Mouse (Mus musculus) thymus, postnatal 4 days (tissue): ENCODE results near the gene Foxn1.

ENCODE experiments used
- DNase-seq: peaks from one replicate; pipeline ENCODE4 v3.0.0; 2021

Gene Foxn1

DNA sequence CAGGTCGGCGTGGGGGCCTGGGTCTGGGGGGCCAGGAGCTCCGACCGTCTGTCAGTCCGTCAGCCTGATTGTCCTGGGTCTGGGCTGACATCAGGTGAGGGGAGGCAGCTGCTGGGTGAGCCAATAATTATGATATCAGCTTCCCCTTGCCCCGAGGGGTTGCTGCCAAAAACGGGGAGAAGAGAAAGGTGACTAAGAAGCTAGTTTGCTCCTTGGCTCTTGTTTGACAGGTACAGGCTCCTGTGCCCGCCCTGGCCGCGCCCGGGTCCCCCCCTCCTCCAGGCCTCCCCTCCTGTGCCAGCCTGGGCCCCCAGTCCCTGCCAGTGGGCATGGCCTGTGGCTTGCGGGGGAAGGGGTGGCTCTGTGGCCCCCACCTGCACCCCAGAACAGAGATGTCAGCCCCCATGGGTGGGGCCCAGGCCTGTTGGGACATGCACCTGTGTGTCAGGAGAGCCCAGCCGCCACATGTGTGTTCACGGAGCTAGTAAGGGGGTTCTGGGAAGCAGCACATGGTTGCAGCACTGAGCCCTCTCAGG lies at the start of gene Foxn1:
Gene Foxn1 (minus strand): TSS at position 51 of the 536 bp plus-strand sequence.
- DNase-seq: no peak

DNA sequence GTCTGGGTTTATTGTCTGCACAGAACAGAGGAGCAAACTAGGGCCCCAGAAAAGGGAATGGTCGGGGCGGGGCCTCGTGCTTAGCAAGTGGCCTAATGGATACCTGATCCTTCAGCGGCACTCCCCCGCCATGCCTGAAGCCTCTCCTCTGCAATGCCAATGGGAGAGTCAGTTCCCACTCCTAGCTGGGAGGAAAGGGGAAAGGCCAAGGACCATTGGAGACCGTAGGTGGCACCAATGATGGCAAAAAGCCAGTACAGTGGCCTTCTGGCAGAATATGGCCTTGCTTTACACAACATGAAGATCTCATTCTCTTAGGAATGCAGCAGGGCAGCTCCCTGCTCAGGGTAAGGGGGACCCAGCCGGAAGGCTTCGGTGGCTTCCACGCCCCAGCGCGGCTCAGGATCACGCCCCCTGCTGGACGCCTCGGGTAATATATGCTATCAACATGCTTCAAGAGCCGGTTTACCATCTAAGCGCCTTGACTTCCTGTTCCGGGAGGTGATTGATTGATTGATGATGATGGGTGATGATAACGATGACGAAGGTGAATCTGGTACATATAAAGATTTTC lies 49.5 kb upstream of the Foxn1 start:
- DNase-seq: peak; percentile 83

DNA sequence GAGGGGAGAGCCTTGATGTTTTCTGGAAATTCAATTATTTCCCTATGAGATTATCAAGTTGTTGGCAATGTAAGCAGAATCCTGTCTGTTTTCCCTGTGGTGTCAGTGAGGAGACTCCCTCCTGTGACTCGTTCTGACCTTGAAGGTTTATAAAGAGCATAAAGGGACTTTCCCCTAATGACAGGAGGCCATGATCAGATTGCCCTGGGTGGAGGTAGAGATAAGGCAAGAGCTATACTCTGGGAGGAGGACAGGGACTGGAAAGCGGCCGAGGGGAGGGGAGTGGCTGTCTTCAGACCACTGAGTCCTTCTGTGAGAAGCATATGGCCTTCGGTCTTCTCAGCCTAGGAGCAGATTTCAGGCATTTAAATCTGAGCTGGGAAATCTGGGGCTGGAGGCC lies 47.7 kb upstream of the Foxn1 start:
- DNase-seq: no peak

DNA sequence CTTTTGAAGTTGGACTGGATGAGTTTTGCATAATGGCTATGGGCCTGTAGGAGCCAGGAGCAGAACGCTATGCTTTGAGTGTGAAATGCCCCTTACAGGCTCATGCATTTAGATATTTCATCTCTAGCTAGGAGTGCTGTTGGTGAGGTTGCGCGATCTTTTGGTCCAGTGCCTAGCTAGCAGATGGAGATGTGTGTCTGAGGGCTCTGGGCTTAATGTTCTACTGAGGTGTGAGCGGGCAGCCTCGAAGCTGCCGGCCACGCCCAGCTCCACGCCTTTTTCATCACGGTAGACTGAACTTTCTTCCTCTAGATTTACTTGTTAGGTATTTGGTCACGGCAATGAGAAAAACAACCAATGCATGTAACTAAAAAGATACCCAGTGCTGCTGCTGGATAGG lies 44.8 kb upstream of the Foxn1 start:
- DNase-seq: no peak

DNA sequence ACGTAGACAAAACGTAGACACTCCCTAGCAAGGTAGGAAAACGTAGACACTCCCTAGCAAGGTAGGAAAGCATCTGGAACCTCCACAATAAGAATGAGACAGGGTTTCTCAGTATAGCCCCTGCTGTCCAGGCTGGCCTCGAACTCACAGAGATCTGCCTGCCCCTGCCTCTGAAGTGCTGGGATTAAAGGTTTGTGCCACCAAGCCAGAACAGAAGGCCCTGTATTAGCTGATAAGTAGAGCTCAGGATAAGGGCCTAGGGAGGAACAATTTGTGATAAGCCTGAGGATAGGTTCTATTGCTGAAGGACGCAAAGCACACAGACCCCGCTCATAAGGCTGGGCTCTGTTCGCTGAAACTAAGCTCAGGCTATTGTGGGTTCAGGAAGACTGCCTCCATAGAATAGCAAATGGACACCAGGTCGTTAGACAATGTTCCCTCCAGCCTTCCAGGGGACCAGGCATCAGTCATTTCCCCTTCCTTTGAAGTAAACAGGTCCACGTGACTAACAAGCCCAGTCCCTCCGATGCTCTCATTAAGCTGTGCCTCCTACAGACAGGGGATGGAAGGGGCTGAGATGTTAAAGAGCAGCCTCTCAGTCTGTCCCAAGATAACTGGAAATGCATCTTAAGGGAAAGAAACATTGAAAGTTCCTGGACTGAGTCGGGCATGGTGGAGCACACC lies 44.0 kb upstream of the Foxn1 start:
- no peak for DNase-seq

DNA sequence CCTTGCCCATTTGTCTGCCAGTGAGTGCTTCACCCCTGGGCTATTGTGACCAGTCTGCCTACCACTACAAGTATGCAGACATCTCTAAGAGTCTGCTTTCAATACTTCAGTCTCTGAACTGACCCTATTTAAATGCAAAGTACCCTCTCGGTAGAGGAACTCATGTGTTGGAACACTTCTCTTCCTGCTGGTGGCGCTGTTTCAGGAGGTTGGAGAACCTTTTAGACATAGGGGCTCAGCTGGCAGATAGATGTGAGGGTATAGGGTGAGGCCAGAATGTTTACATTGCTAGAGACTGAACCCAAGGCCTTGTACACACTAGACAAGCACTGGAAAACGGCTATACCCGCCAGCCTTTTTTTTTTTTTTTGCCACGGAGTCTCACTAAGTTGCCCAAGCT lies 42.0 kb upstream of the Foxn1 start:
- DNase-seq: no peak

DNA sequence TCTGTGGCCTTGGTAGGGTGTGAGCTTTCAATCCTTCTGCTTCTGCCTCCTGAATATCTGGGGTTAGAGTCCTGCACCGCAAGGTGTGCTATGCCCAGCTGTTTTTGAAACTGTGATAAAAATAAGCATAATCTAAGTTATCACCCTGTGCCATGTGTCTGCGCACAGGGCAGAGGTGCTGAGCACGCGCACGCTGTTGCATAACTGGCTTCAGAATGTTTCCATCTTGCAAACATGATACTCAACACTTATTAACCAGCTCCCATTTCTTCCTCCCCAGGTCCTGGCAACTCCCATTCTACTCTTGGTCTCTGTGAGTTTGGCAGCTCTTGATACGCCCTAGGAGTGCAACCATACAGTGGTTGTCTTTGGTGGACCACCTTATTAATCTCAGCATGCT lies 41.3 kb upstream of the Foxn1 start:
- no peak for DNase-seq

DNA sequence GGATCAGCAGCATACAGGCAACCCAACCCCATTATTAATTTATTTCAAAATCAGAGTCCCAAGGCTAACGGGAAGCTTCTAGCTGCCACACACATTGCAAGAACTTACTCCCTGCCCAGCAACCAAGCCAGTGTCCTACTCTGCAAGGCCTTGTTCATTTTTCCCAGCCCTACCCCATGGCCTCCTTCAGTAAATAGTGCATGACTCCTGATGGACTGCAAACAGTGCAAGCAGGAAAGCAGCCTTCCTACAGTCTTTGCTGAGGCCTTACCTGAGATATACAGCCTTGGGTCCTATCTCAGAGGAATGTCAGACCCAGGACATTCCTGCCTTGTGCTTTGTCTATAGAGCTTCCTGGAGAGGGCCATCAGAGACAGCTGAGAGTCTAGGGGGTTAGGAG lies 39.2 kb upstream of the Foxn1 start:
- no peak for DNase-seq

DNA sequence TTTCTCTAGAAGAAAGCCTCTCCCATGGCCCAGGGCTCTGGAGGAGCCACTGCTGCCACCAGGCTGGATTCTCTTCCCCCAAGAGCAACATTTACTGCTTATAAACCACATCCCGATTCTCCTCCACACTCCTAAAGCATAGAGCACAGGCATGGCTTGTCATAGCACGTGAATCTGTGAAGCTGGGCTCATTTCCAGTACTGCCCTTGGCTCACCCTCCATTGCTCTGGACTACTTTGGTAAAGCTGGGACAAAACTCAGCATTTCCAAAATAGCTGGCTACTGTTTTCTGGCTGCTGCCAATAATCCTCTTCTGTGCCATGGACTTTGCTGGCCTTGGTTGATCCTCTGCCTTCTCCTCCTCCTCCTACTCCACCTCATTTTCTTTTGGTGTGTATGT lies 38.0 kb upstream of the Foxn1 start:
- DNase-seq: no peak

DNA sequence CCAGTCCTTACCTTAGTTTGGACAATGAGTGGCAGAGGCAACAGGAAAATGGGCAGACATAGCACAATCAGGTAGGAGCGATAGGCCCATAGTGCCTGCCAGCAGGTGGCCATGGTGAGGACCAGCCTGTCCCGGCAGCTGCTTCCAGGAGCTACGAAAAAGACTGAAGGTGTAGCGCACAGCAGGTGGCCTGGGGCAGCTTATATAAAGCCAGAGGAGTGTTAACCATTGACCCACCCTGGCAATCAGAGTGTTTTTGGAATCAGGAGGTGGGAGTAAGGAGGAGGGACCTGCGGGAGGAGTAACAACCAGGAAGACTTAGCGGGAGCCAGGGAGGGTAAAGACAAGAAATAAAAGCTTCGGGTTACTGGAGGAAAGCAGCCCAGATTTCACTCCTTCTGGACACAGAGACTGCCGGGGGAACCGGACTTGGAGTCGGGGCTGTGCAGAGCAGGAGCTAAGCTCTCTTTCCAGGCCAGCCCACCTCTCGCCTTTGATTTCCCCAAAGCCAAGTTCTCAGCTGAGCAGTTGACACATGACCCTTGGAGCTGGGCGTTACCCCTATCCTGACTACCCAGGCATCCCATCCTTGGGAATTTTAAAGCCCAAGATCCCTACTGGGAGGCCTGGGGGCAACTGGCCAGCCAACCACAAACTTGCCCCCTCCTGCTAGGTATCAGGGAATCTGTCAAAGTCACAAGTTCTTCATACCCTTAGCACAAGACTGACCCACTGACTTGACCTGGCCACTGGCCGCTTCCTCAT lies 35.9 kb upstream of the Foxn1 start, which contains the start of gene Slc13a2:
Gene Slc13a2 (minus strand): TSS at position 163 of the 765 bp plus-strand sequence.
- no peak for DNase-seq

DNA sequence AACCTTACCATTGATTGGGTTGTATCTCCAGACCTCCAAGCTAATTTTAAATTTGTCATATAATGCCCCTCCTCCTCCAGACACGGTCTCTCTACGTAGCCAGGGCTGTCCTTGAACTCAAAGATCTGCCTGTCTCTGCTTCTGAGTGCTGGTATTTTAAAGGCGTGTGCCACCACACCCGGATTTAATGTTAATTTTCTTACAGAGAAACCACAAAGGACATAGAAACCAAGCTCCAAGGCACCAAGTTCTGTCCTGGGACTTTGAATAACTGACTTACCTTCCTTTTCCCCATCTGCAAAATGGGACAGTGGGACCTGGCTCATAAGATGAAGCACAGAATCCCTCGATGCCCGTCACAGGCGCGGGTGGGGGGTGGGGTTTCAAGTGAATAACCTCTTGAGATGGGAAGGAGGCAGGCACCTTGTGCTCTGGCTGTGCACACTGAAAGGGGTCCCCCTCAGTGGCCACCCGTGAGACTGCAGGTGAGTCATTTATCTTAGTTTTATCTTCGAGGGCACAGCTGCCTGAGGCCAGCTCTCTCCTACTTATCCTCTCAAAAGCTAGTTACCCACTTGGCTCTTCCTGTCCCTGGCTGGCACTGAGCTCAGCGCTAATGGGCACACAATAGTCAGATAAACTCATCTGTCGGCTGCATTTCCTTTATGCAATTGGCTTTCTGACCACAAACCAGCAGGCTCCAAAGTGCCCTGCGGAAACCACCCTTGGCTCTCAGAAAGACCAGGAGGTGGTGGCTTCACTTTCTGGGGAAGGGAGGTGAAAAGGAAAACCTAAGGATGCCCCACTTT lies 35.0 kb upstream of the Foxn1 start:
- no peak for DNase-seq

DNA sequence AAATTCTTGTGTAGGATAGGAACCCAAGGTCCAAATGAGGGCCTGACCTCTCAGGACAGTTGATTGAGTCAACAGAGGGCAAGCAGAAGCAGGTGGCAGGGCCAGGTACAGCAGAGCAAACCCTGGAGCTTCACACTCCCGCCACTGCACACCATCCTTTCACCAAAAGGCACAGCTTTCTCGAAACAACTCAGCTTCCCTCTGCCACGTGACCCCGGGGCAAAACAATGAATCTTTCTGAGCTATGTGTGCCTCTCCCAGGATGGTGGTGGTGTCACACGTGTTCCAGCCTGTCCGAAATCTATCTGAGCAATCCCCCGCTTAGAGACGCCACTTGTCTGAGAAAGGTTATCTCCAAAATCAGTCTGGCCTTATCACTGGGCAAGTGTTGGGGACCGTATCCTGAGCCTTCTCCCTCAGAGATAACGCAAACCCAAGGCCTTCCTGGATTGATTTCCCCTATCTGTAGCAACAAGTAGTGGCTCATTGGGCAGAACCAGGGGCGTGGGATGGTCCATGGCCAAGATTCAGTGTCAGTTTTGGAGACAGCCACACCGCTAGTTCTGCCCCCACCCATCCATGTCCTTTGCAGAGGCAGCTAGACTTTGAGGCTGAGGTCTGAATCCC lies 34.0 kb upstream of the Foxn1 start:
- DNase-seq: no peak

DNA sequence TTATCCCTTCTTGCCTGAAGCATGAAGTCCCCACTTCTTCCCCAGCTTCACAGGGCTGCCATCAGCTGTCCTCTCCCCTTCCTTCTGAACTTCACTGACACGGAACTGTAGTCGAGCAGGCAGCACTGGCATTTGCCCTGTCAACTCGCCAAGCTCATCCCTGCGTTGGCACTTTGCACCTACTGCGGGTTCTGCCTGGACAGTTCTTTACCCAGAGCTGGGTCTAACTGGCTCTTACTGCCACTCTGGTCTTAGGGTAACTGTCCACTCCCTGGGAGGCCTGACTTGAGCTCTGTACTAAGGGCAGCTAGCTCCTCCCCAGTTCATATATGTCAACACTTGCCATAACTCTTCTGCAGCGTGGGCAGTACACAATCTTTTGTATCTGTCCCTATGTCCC lies 30.5 kb upstream of the Foxn1 start:
- DNase-seq: no peak

DNA sequence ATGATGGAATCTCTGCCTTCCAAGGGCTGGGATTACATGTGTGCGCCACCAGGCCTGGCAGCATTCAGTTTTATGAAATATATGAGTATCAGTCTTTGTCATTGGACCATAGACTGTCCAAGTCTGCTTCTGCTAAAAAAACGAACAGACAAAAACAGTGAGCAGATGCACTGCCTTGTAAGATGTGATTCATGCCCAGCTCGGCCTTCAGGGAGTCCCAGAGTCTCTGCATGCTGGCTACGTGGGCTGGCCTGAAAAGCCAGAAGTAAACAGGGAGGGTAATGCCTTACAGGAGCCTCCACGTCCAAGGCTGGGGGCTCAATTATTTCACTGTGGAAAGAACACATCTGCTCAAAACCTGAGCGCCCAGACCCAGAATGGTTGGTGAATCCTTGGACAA lies 26.5 kb upstream of the Foxn1 start:
- DNase-seq: no peak

DNA sequence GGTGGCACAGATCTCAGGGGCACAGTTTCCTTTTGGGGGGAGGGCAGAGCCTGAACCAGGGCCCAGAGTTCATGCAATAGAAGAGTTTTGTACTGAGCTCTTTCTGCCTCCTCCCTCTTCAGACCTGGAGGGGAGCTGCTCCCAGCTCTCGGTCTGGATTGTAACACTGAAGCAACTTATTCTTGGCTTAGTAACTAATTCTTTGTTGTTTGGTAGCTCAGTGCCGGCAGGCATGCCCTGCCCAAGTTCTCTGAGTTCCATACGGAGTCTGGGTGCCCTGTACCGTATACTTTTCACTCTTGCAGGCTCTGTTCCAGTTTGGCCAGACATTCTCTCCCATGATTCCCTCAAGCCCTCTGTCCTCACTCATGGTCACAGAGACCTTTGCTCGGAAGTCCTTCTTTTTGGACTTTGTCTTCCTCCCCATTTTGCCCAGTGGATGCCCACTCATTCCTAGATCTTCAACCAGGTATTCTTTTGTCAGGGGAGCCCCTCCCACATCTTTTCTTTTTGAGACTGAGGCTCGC lies 26.0 kb upstream of the Foxn1 start:
- DNase-seq: no peak

DNA sequence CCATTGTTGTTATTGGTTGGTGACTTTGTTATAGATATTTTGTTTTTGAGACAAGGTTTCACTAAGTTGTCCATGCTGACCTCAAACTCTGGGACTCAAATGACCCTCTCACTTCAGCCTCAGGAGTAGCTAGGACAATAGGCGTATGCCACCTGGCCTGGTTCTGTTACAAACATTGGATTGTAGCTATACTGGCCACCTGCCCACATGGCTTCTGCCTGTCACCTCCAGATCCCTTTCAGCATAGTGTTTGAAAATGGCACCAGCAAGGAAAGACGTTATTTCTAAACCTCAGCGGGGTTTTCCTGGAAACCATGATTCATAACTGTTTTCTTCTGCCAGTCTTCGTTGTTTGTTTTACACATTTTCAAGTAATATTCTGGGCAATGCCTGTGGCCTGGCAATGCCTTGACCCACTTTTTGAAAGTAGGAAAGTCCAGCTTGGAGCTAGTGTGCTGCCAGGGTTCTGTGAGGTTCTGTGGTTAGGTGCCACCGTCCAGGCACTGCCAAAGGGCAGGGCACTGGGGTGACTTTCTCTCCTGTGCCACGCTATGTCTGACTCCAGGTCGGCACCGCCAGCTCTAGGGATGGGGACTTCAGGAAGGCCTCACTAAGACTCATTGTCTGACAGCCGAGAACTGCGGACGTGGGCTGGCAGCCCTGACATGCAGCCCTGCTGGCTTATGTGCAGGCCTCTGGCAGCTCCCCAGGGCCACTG lies 25.4 kb upstream of the Foxn1 start:
- no peak for DNase-seq

DNA sequence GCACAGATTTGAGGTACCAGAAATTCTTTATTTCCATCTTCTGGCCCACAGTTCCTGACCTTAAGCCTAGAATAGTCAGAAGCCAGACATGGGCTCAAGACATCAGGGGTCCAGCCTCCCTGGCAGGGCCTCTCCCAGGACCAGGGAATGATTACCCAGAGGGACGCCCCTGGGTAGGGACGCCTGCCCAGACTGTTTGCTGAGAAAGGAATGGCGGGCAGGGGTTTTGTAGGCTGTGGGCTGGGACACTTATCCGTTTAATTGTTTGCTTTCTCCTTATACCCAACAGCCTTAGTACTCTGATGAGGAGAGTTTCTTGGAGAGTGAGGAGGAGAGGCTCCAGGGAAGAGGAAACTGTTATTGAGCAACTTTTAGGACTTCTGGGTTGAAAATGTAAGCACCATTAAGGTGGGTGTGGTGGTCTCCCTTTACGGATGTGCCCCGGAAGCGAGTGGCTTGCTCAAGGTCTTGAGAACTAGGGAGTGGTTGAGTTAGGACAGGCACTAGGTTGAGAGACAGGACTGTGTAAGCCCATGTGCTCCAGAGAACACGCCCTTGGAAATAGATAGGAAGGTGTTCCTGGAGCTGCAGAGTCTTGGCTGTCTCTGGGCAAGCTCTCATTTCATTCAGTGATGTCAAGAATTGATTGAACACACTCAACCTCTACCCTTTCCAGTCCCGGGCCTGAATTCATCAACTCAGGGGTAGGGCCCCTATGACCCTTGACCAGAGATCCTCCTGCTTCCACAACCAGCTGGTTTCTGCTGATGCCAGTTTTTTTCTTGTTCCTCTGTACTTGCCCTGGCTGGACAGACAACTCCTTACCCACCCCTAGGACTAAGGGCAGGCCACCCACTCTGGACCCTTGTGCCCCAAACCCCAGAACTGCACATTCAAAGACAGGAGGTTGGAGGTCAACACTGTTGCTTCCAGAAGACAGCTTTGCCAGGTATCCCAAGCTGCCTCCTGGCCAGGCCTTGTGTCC lies 22.2 kb upstream of the Foxn1 start:
- no peak for DNase-seq

DNA sequence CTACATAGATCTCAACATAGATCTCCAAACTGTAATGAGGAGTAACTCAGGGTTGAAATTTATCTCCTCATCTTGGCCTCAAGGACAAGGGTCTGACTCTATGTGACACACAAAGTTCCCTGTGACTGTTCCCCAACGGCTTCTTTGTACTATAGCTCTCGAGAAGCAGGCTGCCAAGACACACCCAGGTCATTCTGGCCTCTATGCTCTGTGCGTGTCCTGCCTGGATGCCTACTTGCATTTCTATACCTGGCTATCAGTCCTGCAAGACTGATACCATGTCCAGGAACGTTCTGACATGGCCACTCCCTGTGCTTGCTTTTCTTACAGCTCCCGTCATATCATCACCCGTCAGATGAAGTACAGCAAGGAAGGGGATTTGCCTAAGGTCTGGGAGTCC lies 15.7 kb upstream of the Foxn1 start:
- no peak for DNase-seq

DNA sequence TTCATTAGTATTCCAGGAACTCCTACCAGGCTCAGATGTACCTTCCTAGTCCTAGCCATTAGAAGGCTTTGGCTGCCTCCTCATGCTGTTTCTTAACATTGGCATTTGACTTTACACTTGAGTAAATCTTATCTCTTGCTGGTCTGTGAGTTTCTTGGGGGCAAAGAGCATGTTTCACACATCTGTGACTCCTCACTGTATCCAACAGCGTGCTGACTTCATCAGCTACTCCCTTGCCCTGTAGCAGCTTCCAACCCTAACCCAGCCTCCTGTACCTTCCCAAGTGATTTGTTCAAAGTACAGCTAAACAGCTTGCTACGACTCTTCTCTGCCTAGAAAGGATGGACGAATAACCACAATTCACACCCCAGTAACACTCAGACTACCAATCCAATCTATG lies 15.1 kb upstream of the Foxn1 start:
- DNase-seq: no peak

DNA sequence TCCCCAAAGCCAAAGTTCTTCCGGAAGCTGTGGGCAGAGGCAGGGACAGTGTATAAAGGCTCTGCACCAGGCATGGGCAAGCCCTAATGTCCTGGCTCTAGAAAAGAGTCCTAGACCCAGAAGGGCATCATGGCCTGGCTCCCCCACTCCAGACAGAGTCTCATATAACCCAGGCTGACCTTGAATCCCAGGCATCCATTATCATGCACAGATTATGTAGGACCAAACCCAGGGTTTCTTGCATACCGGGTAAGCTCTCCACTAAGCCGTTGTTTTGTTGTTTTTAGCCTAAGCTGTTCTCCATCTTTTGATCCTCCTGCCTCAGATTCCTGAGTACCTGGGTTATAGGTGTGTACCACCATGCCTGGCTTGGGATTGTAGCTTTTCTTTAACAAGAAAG lies 14.6 kb upstream of the Foxn1 start:
- no peak for DNase-seq
